Mouse (Mus musculus): ENCODE results near the gene Gm11634. TPM values are rescaled to one million over a fixed set of nuclear protein-coding genes. Genes with fewer than 3 reads are reported as not detected.

Gene Gm11634
- polyA plus RNA-seq, 1 experiment, result not detected

GRCm38 (mm10) chr11:101552476-101553300, 46.4 kb downstream of the Gm11634 start:
- no peak for TF ChIP-seq GATA1 (IDR thresholded peaks at IDR 0.05; ENCODE audit: low read length)

- no peak for TF ChIP-seq GATA1 (IDR thresholded peaks at IDR 0.05; ENCODE audit: low read length)
Observed at GRCm38 (mm10) chr11:101551751-101552475, 47.1 kb downstream of the Gm11634 start, which contains the start of the genes Brca1 and Nbr1. Brca1 (minus strand) TSS chr11:101551955. Nbr1 (plus strand) TSS chr11:101552149.

DNA sequence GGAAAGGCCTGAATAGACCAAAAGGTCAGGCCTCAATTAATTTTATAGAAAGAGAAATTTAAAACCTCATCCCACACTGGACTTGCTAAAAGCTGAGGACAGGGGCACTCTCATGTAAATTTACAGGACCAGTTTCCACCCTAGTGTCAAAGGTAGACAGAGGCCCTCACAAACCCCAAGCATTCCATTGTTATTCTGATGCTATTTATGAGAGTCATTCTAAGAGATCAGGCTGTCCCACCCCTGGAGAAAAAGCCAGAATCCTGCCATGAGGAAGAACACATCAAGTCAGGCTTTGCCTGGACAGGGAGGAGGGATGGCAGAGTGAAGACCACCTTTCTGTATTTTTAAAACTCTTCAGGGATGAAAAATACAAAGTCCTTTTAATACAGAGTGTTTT, 50.5 kb downstream of the Gm11634 start:
- TF ChIP-seq GATA1 (IDR thresholded peaks at IDR 0.05; ENCODE audit: low read length), result no peak

DNA sequence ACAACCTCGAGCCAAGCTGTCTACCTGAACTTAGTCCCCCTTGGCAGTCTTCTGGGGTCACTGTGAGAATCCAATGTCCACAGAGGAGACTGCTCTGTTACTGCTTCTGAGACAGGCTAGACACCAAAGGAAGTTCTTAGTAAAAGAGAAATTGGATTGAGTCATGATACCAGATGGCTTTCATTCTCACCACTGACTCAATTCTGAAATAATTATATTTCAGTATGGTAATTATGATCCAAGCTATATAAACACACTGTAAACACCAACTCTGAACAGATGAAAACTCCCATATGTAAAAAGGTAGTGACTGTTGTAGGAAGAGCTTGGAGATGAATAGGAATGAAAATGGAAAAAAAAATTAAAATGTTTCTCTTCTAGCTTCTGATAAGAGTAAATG, 54.9 kb downstream of the Gm11634 start:
- no peak for TF ChIP-seq GATA1 (IDR thresholded peaks at IDR 0.05; ENCODE audit: low read length)

Other genes starting within 250 kb of the Gm11634 start
- gene G6pc, start 231.7 kb downstream of the Gm11634 start, polyA plus RNA-seq (2012), result not detected in 2 replicates
- 79.1 and 84.8 TPM in 2 replicates for gene Aarsd1, start 181.6 kb downstream of the Gm11634 start, polyA plus RNA-seq (2012)
- gene Gm27029, start 174.5 kb downstream of the Gm11634 start, polyA plus RNA-seq (2012), result 0.81 and 1.8 TPM in 2 replicates
- gene Rundc1, start 174.2 kb downstream of the Gm11634 start, polyA plus RNA-seq (2012), result 6.9 and 7.2 TPM in 2 replicates
- gene Ptges3l, start 173.9 kb downstream of the Gm11634 start, polyA plus RNA-seq (2012), result 0.25 and 0.30 TPM in 2 replicates
- gene Rpl27, start 157.0 kb downstream of the Gm11634 start, polyA plus RNA-seq (2012), result 482 and 957 TPM in 2 replicates
- 35.5 and 37.1 TPM in 2 replicates for gene Ifi35, start 150.8 kb downstream of the Gm11634 start, polyA plus RNA-seq (2012)
- 33.7 and 44.8 TPM in 2 replicates for gene Rnd2, start 134.3 kb downstream of the Gm11634 start, polyA plus RNA-seq (2012)
- 282 and 396 TPM in 2 replicates for gene Vat1, start 133.0 kb downstream of the Gm11634 start, polyA plus RNA-seq (2012)
- 3.8 and 27.2 TPM in 2 replicates for gene Brca1, start 47.3 kb downstream of the Gm11634 start, polyA plus RNA-seq (2012)
- 86.3 and 105 TPM in 2 replicates for gene Nbr1, start 47.1 kb downstream of the Gm11634 start, polyA plus RNA-seq (2012)
- gene Tmem106a, start 17.0 kb downstream of the Gm11634 start, polyA plus RNA-seq (2012), result 0.46 and 0.69 TPM in 2 replicates
- 1.7 and 1.9 TPM in 2 replicates for gene Rdm1, start 27.9 kb upstream of the Gm11634 start, polyA plus RNA-seq (2012)
- 1.3 TPM in 2 replicates for gene Arl4d, start 66.3 kb upstream of the Gm11634 start, polyA plus RNA-seq (2012)
- gene Dhx8, start 133.7 kb upstream of the Gm11634 start, polyA plus RNA-seq (2012), result 13.6 and 15.9 TPM in 2 replicates
- 2.7 and 3.6 TPM in 2 replicates for gene Etv4, start 186.1 kb upstream of the Gm11634 start, polyA plus RNA-seq (2012)